Mouse (Mus musculus): Measurements from ENCODE around the gene Gm20388. TPM values are rescaled to one million over a fixed set of nuclear protein-coding genes. Genes with fewer than 3 reads are reported as not detected.
A peak's percentile ranks its signal among the peaks of the same experiment; 100 is the strongest.

Gm20388 gene
- total RNA-seq, 2 experiments from 2014 or later, result 18.5 to 23.8 TPM

DNA sequence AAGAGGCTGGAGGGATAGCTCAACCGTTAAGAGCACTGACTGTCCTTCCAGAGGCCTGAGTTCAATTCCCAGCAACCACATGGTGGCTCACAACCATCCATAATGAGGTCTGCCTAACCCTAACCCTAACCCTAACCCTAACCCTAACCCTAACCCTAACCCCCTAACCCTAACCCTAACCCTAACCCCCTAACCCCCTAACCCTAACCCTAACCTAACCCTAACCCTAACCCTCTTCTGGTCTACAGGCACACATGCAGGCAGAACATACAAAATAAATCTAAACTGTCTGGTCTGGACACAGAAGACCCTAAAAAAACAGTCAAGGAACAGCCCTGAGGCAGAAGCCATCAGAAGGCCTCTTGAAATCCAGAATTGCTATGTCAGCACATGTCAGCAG is 4050.7 kb downstream of the Gm20388 start:
- ATAC-seq (replicated peaks; ENCODE audit: poor library complexity, severe bottlenecking), result no peak

DNA sequence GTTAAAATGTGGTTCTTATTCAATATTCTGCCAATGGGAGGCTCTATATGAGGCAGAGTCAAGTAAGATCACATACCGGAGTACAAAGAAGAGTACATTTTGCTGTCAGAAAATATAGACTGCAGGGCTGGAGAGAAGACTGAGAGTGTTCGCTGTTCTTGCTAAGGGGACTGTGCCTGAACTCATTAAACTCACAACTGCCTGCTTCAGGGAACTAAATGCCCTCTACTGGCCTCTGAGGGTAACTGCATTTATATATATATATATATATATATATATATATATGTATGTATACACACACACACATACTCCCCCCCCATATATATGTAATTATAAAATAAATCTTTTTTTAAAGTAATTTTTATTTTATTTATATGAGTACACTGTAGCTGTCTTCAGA is 4056.3 kb downstream of the Gm20388 start:
- ATAC-seq (replicated peaks; ENCODE audit: poor library complexity, severe bottlenecking), result peak; percentile 53; the same call in 1 of the 2 replicates

DNA sequence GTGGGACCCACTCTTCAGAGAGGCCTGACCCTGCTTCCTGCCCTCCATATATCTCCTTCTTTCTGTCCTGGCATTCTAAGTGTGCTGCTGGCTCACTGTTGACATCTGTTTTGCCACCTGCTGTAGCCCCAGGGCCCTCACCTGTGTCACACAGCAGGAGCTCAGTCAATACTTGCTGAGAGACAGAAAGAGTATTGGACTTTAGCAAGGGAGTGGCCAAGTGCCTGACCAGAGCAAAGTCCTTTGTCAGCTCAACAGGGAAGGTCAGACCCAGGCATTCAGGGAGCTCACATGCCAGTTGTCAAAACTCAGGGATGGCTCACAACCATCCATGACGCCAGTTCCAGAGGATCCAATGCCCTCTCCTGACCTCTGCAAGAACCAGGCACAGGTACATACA is 4062.9 kb downstream of the Gm20388 start:
- no peak for ATAC-seq (replicated peaks; ENCODE audit: poor library complexity, severe bottlenecking)

GRCm38 (mm10) chr8:123977499-123977898 is 4066.9 kb downstream of the Gm20388 start:
- ATAC-seq (replicated peaks; ENCODE audit: poor library complexity, severe bottlenecking), result no peak

DNA sequence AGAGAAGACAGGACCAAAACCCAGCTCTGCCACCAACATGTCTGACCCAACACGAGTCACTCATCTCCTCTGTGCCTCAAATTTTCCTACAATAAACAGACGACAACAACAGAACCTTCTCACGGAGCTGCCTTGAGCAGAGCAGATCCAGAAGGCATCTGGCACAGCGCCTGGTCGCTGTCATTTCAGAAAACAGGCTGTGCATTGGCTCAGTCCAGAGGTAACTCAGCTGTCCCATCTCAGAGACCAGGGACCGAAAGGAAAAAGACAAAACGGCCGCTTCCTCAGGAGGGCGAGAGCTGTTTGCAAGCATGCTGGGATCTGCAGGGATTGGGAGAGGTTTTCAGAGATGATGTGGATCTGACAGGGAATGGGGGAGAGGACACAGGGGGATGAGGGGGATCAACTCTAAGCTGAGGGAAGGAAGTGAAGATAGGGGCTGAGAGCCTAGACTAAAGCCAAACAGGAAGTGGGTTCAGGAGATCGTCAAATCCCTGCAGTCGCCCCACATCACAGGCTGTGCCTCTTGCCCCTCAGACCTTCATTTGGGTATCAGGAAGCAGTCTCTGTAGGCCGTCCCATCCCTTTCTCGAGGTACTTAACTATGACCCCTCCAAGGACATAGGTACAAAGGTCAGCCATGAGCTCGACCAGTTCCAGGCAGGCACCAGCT is 4067.7 kb downstream of the Gm20388 start:
- peak; percentile 9 for ATAC-seq (replicated peaks; ENCODE audit: poor library complexity, severe bottlenecking)

DNA sequence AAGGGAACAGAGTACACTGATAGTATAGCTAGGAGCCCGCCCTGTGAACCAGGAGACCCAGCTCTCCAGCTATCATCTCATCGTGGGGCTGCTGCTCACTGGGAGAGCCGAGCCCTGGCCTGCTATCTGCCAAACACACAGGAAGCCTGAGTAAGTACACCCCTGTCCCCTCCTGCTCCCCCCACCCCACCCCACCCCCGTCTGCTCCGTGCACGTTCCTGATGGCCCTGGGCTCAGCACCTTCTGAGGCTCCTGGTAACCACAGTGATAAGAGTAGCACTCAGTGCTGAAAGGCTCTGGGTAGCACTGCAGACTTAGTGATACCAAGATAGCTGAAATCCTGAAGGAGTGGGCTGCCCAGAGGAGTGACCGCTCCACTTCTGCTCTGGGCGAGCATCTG is 4068.3 kb downstream of the Gm20388 start:
- ATAC-seq (replicated peaks; ENCODE audit: poor library complexity, severe bottlenecking), result no peak

- ATAC-seq (replicated peaks; ENCODE audit: poor library complexity, severe bottlenecking), result peak; percentile 39
These were observed 4069.6 kb downstream of the Gm20388 start for GRCm38 (mm10) chr8:123980239-123980638.

- no peak for ATAC-seq (replicated peaks; ENCODE audit: poor library complexity, severe bottlenecking)
These were observed 4071.0 kb downstream of the Gm20388 start for GRCm38 (mm10) chr8:123981674-123982073.

- ATAC-seq (replicated peaks; ENCODE audit: poor library complexity, severe bottlenecking), result no peak
These were observed 4071.7 kb downstream of the Gm20388 start for GRCm38 (mm10) chr8:123982291-123982793.

GRCm38 (mm10) chr8:123982826-123983400 is 4072.3 kb downstream of the Gm20388 start, which contains the start of gene Abcb10:
TSS of gene Abcb10 (minus strand) at chr8:123983122.
- peak; percentile 82 for ATAC-seq (replicated peaks; ENCODE audit: poor library complexity, severe bottlenecking)

DNA sequence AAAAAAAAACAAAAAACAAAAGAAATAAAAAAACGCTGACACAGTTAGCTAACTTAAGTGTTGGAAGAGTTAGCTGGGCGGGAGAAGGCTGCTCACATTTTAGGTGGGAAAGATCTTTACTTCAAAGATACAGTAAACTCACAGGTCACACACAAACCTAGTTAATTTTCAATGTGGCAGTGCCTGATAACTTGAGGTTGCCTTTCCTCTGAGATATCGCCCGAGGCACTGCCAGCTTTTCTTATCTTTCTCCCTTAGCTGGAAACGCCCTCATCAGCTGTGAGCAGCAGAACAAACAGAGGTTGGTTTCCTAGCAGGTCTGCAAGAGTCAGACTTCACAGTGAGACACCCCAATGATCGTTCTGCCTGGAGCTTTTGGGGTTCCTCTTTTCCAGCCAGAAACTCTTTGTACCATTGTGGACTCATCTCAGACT is 4078.0 kb downstream of the Gm20388 start:
- peak; percentile 42 for ATAC-seq (replicated peaks; ENCODE audit: poor library complexity, severe bottlenecking)

- no peak for ATAC-seq (replicated peaks; ENCODE audit: poor library complexity, severe bottlenecking)
These were observed 4078.5 kb downstream of the Gm20388 start for GRCm38 (mm10) chr8:123989128-123989527.

DNA sequence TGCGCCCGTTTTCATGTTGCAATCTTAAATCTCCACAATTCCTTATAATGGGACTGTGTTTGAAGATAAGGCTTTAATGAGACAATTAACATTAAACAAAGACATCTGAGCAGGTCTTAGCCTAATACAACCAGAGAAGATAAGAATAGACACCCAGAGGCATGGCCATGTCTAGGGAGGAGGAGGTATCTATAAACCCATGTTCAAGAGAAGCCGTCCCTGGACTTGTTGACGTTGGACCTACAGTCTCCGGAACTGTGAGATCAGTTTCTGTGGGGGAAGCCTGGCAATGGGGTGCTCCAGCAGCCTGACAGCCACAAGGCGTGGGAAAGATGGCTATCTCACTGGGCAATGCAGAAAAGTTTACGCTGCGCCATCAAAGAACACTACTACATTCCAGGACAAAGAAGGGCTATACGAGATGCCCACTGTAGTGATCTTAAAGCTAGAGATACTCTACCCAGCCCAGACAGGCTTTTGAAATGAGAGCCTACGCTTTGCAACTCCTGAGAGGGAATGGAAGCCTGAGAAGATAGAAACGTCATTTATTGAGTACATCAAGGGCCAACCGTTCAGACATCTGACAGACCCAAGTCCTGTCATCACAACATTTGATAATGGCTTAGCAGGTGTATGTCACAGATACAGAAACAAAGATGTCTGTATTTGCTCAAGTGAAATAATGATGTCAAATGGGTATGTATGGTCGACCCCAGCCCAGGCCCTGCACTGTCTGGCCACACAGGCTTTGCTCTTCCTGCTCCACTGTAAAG is 4079.8 kb downstream of the Gm20388 start:
- no peak for ATAC-seq (replicated peaks; ENCODE audit: poor library complexity, severe bottlenecking)

GRCm38 (mm10) chr8:123992587-123992986 is 4081.9 kb downstream of the Gm20388 start:
- no peak for ATAC-seq (replicated peaks; ENCODE audit: poor library complexity, severe bottlenecking)

DNA sequence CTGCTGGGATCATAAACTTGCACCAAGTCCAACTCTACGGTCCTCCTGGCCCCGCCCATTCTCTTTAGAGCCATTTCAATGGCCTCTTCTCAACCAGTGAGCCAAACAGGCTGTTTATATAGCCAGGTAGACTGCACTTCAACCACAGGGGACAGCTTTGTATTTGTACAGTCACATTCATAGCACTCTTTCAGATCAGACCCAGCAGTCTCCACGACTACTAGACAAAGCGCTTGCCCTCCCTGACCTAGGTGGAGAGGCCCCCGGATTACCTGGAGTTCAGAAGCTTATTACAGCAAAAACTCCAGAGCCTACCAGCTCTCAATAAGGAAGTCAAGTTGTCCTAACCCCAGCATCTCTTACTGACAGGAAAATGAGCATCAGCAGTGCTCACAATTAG is 4083.0 kb downstream of the Gm20388 start:
- ATAC-seq (replicated peaks; ENCODE audit: poor library complexity, severe bottlenecking), result no peak

DNA sequence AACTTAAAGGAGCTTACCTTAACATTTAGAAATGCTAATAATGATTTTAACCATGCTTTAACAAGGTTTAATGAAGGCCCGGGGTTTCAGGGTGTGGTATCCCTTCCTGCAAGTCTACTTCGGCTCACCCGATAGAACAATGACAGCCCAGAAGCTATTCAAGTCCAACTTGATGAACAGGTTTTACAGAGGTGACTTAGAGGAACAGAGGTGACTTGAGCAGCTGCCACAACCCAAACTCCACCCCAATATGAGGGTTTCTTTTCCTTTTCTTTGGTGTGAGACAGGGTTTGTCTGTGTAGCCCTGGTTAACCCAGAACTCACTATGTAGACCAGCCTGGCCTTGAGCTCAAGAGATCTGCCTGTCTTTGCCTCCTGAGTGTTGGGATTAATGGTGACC is 4083.4 kb downstream of the Gm20388 start:
- ATAC-seq (replicated peaks; ENCODE audit: poor library complexity, severe bottlenecking), result no peak

GRCm38 (mm10) chr8:123999568-123999967 is 4088.9 kb downstream of the Gm20388 start:
- no peak for ATAC-seq (replicated peaks; ENCODE audit: poor library complexity, severe bottlenecking)

GRCm38 (mm10) chr8:124002546-124003108 is 4092.0 kb downstream of the Gm20388 start:
- no peak for ATAC-seq (replicated peaks; ENCODE audit: poor library complexity, severe bottlenecking)

DNA sequence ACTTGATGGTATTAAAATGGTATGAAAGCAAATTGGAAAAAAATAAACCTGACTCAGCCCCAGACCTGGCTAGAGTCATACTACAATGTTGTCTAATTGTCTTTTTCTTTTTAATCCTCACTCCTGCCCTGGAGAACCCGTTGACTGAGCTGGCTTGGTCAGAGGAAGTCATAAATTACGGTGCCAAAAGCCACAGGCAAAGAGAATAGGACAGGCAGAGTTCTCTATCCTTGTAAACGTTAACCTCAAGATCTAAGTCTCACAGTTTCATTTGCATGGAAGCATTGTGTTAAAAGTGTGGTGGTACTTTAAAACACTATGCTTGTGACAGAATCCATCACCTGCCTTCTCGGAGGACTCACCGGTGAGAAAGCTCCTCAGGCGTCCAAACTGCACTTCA is 4097.2 kb downstream of the Gm20388 start:
- ATAC-seq (replicated peaks; ENCODE audit: poor library complexity, severe bottlenecking), result no peak

GRCm38 (mm10) chr8:124011580-124011979 is 4100.9 kb downstream of the Gm20388 start:
- ATAC-seq (replicated peaks; ENCODE audit: poor library complexity, severe bottlenecking), result no peak
